Mouse (Mus musculus) frontal cortex, postnatal 14 days (tissue): ENCODE results near the gene Syde1.

ENCODE experiments used
- DNase-seq, 2 experiments: peaks; one replicate each; pipeline ENCODE4 v3.0.0; 2022; ENCODE audit warnings: low spot score in 2 of 2

Syde1 gene

DNA sequence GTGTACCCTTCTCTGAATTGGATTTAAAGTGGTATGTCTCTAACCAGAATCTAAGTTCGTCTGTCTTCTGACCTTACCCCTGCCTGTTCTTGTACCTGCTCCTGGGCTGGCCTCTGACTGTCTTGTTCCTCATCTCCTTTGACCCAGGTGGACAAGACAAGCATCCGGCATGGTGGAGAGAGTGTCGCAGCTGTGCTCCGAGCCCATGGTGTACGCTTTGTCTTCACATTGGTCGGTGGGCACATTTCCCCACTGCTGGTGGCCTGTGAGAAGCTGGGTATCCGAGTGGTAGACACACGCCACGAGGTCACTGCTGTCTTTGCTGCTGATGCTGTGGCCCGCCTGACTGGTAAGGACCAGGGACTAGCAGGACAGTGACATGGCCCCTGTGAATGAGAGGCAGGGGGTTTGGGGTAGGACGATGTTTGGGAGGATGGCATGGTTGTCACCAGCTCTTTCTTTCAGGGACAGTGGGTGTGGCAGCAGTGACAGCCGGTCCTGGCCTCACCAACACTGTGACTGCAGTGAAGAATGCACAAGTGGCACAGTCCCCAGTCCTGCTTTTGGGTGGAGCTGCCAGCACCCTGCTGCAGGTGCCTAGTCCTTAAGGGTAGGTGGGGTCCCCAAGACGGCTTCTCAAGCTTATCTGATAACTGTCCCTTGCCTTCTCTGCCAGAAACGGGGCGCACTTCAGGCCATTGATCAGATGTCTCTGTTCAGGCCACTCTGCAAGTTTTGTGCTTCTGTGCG is 15.2 kb downstream of the Syde1 start:
- DNase-seq: no peak

DNA sequence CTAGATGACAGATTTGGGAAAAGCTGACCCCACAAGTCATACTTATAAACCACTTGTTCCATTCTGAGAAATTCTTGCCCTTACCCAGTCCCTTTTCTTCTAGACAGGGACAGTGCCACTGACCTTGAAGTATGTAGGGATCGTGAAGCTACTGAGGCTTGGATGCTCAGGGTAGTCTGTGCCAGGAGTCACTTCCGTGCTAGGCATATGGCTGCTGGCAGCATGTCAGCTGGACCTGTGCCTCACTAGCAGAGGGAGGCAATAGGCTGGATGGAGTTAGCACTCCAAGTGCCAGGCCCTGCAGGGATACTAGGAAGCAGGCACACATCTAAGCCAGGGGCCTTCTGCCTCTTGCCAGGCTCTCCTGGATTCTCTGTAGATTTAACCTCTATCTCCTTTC is 16.1 kb downstream of the Syde1 start:
- DNase-seq: no peak

DNA sequence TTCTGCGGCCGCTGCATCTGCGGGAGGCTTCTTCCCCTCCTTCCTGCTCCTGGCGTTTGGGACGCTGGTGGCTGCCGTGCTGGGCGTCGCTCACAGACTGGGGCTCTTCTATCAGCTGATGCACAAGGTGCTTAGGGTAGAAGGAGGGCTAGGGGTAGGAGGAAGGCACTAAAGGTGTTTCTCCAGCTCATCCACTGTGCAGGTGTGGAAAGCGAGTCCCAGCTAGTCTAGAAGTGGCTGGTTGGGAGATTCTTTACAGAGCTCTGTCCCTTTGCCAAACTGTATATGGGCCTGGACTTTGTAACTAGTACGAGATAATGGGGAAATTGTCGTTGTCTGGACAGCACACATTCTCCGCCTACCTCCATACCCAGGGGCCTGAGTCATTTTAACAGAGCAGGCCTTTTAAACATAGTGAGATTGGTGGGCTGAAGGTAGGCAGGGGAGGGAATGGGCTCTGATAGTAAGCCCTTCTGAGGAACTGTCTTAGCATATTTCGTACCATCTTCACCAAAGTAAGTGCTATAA is 16.6 kb downstream of the Syde1 start:
- DNase-seq: no peak

DNA sequence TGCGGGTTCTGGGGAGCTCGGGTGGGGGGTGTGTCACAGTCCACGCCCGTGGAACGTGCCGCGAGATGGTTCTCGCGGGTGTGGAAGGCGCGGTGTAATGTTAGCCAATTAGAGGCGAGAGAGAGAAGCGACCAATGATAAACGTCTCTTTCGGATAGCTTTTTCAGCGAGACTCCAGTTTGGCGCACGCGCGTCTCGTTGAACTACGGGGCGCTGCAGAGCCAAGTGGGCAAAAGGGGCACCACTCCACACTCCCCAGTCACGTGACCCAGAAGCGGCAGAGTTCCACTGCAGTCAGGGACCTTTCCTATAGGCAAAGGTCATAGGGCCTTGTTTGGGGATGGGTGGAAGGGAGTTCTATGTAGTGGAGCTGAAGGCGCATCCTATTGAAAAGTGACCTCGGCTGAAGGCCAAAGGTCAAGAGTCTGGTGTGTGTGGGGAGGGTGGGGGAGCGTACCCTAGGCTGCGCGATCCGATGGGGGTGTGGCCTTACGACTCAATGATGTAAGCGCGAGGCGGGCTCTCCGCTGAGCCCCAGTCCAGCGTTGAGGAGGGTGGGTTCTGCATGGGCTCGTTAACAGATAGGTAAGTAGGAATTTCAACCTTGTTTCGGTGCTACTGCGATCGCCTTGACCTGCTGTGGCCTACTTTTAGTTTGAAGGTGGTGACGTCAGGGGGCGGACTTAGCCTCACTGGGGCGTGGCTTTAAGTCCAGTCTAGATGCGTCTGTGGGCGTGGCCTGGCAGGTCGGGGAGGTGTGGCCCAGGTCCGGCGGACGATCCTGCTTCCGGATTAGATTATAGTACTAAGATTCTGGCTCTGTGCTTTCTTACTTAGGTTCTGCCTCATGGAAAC is 17.3 kb downstream of the Syde1 start, which contains the start of gene Ilvbl:
TSS of gene Ilvbl (plus strand) at position 97 of the 855 bp plus-strand sequence.
- peak; percentile 91 to 93 for DNase-seq

DNA sequence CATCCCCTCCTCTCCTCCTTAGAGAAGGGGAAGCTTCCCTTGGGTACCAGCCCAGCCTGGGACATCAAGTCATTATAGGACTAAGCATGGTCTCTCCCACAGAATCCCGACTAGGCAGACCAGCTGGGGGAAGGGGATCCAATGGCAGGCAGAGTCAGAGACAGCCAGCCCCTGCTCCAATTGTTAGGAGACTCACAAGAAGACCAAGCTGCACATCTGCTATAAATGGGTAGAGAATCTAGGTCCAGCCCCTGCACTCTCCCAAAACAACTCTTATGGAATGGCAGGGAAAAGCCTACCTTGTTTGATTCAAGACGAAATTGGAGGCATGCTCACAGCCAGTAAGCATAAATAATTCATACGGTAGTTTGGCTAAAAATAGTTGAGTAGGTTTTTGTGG is 18.5 kb downstream of the Syde1 start:
- no peak for DNase-seq

DNA sequence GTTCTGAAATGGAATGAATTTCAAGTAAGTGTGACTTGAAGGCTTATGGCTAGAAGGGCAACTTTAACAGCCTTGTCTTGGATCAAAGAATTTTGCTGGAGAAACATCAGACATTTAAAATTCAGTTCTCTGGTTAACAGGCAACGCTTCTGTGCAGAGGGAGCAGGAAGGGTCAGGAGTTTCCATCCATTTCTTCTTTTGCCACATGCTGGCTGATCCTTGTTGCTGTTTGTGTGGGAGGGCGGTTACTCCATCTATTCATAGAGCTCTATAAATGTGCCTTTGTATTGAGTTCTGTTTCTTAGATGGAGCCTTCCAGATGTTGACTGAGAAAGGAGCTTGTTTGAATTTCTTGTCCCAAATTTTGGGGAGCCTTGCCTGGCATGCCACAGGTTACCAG is 20.9 kb downstream of the Syde1 start:
- no peak for DNase-seq

DNA sequence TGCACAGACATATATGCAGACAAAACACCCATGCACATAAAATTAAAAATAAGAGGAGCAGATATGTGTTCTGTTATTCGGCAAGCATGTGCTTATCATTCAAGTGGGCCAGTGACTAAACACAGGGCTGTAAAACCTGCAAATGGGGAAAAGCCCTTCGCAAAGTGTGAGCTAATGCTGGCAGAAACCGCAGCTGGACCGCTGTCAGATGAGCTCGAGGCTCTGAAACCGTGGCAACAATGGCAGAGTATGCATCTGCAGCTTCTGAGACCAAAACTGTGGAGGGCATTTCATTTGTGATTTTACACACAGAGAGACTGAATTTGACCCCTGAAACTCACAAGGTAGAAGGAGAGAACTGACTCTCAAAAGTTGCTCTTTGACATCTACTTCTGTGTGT is 21.3 kb downstream of the Syde1 start:
- DNase-seq: no peak

DNA sequence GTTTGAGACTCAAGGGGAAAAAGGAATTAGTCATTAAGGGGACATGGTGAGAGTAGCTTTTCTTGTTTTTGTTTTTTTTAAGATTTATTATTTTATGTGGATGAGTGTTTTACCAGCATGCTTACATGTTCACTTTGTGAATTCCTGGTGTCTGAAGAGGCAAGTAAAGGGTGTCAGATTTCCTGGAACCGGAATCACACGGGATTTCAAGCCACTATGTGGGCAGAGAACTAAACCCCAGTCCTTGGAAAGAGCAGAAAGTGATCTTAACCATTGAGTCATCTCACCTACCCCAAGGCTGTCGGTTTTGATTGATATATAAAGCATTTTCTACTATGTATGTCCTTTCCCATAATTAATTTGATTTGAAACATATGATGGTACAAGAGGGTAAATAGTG is 22.1 kb downstream of the Syde1 start:
- DNase-seq: no peak

DNA sequence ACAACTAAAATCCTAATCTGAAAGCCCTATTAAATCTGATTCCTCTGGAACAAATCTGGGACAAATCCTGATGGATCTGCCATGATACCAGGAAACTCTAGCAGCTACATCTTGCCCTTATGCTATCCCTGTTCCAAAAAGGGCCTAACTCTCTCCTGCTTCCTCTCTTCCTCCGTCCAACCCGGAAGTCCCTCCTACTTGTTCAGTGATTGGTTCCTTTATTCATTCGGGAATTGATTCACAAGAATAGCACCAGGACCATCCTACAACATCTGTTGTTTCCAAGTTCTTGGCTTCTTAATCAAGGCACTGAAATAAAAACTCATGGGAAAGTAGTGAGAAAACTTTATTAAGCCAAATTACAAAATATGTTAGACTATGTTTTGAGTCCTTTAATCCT is 22.6 kb downstream of the Syde1 start:
- DNase-seq: no peak

DNA sequence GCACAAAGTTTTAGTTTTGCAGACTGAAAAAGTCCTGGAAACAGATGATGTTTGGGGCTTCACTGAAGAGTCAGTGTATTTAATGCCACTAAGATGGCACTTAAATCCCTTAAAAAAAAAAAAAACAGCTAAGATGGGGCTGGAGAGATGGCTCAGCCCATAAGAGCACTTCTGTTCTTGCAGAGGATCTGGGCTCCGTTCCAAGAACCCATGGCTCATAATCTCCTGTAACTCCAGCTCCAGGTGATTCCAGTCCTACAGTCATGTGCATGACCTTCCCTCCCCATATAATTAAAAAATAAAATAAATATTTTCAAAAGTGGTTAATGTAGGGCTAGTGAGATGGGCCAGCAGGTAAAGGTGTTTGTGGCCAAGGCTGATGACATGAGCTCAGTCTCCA is 26.7 kb downstream of the Syde1 start:
- DNase-seq: no peak

DNA sequence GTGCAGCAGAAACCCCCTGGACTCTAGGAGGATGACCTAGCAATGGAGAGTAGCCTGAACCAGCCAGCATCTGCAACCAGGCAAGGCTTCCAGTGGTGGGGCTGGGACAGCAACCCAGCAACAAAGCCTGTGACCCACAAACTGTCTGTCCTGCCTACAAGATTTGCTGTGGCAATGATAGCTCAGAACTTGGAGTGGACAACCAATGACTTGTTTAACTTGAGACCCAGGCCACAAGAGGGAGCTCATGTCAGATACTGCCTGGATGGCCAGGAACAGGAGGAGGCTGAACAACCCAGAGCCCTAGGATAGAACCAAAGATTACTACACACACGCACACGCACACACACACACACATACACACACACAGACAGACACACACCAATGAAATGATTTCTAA is 50.8 kb downstream of the Syde1 start:
- DNase-seq: no peak
